Mouse (Mus musculus) lung, adult 2 months (tissue): ENCODE data around the gene Slc8a1. TPM values are rescaled to one million over a fixed set of nuclear protein-coding genes. Genes with fewer than 3 reads are reported as not detected.

Experiments
- DNase-seq: peaks from one replicate; pipeline ENCODE4 v3.0.0; 2022
- H3K4me1 ChIP-seq: fragments of 200-500 bp; 2 replicates; pipeline ENCODE4 v1.6.1; 2011; ENCODE audit warnings: low read length; ENCODE audit not compliant: control insufficient read depth, insufficient read depth
- H3K4me3 ChIP-seq: fragments of 200-500 bp; replicated peaks from 2 replicates; pipeline ENCODE3; 2011; ENCODE audit warnings: low read depth, mild to moderate bottlenecking, control low read depth, low read length; ENCODE audit errors: extremely low read depth
- CTCF ChIP-seq: fragments of 200-500 bp; IDR thresholded peaks from 2 replicates; pipeline ENCODE4 v1.5.1; 2011; ENCODE audit warnings: mild to moderate bottlenecking, low read length, control low read depth; ENCODE audit not compliant: insufficient read depth
- POLR2A ChIP-seq: fragments of 200-500 bp; IDR thresholded peaks from 2 replicates; pipeline ENCODE4 v1.6.1; 2011; ENCODE audit warnings: low read depth, mild to moderate bottlenecking, control low read depth, low read length, borderline replicate concordance; ENCODE audit errors: extremely low read depth
- WGBS: fragments of 180-500 bp; shearing (Covaris S2); methylation state at CpG from one replicate; pipeline ENCODE4 v1.1.7; 2018; 5-methylcytosine and 5-hydroxymethylcytosine counted together
- polyA plus RNA-seq: library from polyadenylated mRNA; depleted of rRNA; stranded (reverse); fragments of >200 nt; gene quantifications from 2 replicates; pipeline ENCODE4 v1.2.3, GENCODE M21; 2012

Slc8a1 gene
- polyA plus RNA-seq, 1 experiment: 8.0 TPM

DNA sequence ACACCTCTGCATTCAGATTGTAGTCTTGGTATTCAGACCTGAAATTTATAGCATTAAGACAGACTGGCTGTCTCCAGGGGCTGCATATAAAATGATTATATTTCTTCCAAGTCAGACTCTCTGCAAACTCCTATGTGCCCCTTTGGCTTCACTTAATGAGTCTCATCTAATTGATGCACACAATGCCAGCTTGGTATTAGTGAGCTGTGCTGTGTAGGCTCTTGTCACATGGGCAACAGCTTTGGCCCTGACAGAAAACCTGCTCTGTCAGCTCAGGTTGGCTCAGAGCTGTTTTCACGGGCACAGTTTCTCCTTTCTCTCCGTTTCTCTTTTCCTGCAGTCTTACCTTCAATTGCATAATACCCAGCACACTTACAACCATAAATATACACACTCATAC is 60.7 kb downstream of the Slc8a1 start:
- Histone ChIP-seq H3K4me3 (no peak overlapping the region), H3K4me1 (no peaks in the 10 kb centered on the region)
- 86% methylated on average over 2 of the region's 2 CpGs for WGBS
- no peak for TF ChIP-seq POLR2A
- TF ChIP-seq CTCF: no peak
- no peak for DNase-seq

DNA sequence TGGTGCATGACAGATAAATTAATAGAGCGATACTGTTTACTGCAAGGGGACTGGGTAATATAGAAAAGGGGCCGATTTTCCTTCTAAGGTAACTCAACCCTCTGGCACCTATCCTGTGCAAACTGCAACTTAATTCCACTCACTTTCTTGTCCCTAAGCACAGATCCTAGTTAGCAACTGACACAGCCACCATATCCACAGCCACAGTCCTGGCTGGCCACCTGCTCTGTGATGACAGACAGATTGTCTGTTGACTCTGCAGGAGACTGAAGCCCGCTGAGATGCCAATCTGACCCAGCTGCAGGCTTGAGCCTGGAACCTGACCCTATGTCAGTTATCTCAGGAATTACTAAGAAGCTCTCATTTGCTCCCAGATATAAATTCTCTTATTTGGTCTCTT is 62.0 kb downstream of the Slc8a1 start:
- no peak for TF ChIP-seq POLR2A
- no peak for TF ChIP-seq CTCF
- no peak for DNase-seq
- WGBS: 72% methylated on average over 3 of the region's 3 CpGs
- no peak overlapping the region for H3K4me3 ChIP-seq
- no peaks in the 10 kb centered on the region for H3K4me1 ChIP-seq

DNA sequence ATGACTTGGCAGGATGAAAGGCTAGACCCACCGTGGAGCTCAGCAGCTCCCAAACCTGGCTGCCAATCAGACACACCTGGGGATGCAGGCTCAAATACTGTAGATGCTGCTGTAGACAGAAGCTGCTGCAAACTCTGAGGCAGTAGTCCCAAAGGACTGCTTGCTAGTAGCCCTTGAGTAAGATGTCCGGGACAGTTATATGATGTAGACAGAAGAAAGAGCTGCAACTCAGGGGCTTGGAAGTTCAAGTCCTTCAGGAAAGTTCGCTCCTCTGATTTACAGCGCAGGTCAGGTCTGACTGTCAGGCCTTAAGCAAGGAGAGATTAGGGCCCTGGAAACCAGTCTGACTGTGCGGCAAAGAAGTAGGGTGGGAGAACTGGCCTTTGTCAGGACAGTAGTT is 66.9 kb downstream of the Slc8a1 start:
- TF ChIP-seq POLR2A (no peak), CTCF (no peak)
- 73% methylated on average over 5 of the region's 5 CpGs for WGBS
- Histone ChIP-seq H3K4me3 (no peak overlapping the region), H3K4me1 (peaks cover 6% of the 10 kb centered on the region)
- DNase-seq: no peak

DNA sequence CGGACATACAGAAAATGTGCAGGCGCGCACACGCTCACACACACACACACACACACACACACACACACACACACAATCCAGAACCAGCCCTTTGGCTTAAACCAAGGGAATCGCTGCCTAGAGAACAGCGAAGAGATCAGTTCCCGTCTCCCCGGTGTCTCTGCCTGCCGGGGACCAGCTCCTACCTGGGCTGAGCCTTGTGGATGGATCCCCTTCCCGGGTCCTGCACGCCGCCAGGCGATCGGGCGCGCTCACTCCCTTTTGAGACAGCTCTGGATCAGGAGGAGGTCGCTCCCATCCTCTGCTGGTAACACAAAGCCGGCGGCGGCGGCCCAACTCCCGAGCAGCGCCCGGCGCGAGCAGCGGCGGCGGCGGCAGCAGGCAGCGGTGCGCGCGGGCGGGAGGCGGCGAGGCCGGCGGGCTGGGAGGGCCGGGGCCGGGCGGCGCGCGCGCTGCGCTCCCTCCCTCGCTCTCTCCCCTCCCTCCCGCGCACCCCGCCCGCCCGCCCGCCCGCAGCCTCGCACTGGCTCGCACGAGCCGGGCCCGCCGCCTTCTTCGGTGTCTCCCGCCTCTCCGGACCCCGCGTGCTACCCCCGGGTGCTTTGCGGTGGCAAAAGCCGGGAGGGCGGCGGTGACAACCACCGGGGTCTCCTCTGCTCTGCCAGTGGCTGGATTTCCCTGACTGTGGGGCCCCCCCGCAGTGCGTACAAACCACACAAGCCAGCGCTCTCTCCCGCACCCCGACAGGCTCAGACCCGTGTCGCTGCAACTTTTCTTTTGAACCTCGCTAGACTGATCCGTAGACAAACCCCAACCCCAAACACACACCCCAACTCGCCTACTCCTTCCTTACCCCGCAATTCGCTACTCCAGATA is 68.1 kb downstream of the Slc8a1 start:
- TF ChIP-seq CTCF: no peak
- no peak for TF ChIP-seq POLR2A
- peaks cover 6% of the 10 kb centered on the region for H3K4me1 ChIP-seq
- WGBS: 4% methylated on average over 80 of the region's 84 CpGs
- H3K4me3 ChIP-seq: peak overlapping the region; percentile 70
- peak; percentile 59 for DNase-seq

DNA sequence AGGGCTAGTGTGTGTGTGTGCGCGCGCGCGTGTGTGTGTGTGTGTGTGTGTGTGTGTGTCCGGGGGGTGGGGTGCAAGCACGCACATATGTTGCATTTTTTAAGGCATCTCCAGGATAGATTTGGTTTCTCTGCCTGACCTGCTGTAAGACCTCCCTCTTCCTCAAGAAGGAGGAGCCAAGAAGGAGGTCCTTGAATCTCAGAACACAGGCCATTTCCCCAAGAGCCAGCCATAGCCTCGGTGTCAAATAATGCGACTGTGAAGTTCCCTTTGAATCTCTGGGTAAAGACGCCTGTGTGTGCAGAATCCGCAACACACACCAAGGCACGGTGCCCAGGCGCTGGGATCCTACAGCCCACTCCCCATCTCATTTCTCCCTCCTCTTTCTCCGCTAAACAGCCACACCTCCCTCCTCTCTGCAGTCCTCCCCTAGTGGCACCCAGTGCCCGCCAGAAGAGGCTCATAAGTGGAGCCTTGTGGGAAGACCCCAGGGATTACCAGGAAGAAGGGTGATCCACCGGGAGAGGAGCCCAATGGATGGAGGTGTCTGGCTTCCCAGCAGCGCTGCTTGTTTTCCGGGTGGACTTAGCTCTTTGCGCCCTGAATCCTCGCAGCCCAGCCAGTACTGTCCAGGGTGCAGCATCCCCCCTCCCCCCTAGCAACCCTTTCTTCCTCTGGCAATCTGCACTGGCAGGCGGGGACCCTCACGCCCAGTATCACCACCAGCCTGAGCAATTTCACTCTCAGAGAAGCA is 68.9 kb downstream of the Slc8a1 start:
- peak; percentile 51 for DNase-seq
- Histone ChIP-seq H3K4me3 (peak overlapping the region; percentile 70), H3K4me1 (peaks cover 6% of the 10 kb centered on the region)
- 0% methylated on average over 22 of the region's 22 CpGs for WGBS
- TF ChIP-seq POLR2A (no peak), CTCF (no peak)

DNA sequence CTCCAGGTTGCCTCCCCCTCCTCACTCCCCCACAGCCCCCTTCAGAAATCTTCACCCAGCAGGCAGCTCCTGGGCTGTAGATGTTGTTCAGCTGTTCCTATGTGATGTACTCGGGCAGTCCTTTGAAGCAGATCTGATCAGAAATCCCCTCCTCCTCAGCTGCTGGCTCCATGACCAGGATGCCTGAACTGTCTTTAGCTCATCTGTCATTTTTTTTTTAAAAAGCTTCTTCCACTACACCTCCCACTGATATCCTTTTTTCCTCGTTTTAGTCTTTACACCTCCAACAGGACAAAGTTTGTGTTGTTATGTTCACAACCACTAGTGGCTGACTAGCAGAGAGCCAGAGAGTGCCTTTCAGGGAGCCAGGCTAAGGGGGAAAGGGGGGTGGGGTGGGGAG is 69.7 kb downstream of the Slc8a1 start:
- WGBS: 14% methylated on average over 2 of the region's 2 CpGs
- DNase-seq: no peak
- no peak overlapping the region for H3K4me3 ChIP-seq
- H3K4me1 ChIP-seq: peaks cover 6% of the 10 kb centered on the region
- TF ChIP-seq CTCF (no peak), POLR2A (no peak)

DNA sequence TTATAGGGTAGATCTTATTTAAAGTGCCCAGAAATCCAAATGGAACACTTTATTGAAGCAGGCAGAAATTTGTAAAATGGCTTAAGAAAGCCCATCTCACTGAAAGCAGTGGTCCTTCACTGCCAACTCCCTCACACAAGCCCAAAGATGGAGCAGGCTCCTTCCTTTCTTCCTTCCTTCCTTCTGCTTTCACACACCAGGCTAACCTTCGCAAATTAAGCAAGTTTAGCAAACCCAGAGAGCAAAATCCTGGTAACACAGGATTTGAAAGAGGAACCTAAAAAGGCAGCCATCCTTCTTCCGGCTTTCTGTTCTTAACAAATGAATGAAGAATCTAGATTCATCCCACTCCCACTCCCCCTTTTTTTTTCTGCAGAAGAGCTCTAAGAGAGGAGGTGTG is 70.2 kb downstream of the Slc8a1 start:
- H3K4me3 ChIP-seq: no peak overlapping the region
- DNase-seq: no peak
- TF ChIP-seq POLR2A (no peak), CTCF (no peak)
- 53% methylated on average over 2 of the region's 2 CpGs for WGBS
- H3K4me1 ChIP-seq: peaks cover 6% of the 10 kb centered on the region

DNA sequence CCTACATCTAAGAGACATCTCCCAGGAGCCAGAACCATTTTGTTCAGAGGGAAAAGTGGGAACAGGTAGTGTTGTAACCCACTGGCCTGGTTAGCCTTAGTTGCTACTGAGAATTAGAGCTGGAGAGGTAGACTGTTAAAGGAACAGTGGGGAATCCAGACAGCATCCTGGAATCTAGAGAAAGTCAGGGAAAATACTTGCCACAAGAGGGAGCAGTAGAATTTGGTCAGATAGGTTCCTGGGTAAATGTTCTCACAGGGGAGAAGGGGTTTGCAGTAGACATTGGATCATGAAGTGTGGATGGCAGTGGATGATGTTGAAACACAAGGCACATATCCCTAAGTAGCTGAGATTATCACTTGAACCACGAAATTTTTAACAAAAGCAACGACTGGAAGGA is 71.6 kb downstream of the Slc8a1 start:
- TF ChIP-seq CTCF (peak; percentile 0; the same call in 1 of the 2 replicates), POLR2A (no peak)
- WGBS: 20% methylated on average over 2 of the region's 2 CpGs
- Histone ChIP-seq H3K4me3 (no peak overlapping the region), H3K4me1 (peaks cover 6% of the 10 kb centered on the region)
- DNase-seq: no peak

DNA sequence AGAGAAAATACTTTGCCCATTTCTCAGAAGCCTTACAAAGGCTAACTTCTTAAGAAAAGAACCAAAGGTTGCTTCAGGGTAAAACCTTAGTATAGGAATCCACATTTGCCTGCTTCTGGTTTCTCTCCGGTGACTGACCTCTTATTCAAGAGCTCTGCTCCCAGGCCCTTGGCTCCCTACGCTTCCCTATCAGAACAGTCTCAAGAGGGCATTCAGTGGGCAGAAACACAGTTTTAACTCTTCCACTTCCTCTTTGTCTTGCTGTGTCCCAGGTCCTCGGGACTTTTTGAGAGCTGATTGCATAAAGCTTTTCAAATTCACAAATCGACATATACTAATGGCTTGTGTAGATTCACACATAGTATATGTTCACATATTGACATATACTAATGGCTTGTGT is 73.3 kb downstream of the Slc8a1 start:
- peaks cover 6% of the 10 kb centered on the region for H3K4me1 ChIP-seq
- no peak for DNase-seq
- TF ChIP-seq CTCF (no peak), POLR2A (no peak)
- no peak overlapping the region for H3K4me3 ChIP-seq
- 65% methylated on average over 4 of the region's 4 CpGs for WGBS
